Mouse (Mus musculus): ENCODE results near the gene Olfr549. TPM values are rescaled to one million over a fixed set of nuclear protein-coding genes. Genes with fewer than 3 reads are reported as not detected.

The Olfr549 gene
- polyA plus RNA-seq, 1 experiment, result not detected

GRCm38 (mm10) chr7:102566219-102566618 lies 16.5 kb downstream of the Olfr549 start:
- Histone ChIP-seq H3K4me2 (ENCODE audit: low read depth) (no peak overlapping the region), H3K27me3 (ENCODE audit: control insufficient read depth, insufficient read depth, insufficient read length) (no peaks in the 10 kb centered on the region), H3K4me3 (no peak overlapping the region), H3K36me3 (ENCODE audit: control insufficient read depth, insufficient read depth) (no peaks in the 10 kb centered on the region), H3ac (ENCODE audit: control insufficient read depth, insufficient read length) (no peak overlapping the region), H3K79me2 (ENCODE audit: control insufficient read depth, insufficient read depth) (no peaks in the 10 kb centered on the region)
- no peak for TF ChIP-seq SRF (IDR thresholded peaks at IDR 0.05; ENCODE audit: control insufficient read depth, insufficient read length, low read depth)
- TF ChIP-seq TCF12 (IDR thresholded peaks at IDR 0.05; ENCODE audit: insufficient read depth, poor library complexity, severe bottlenecking), result no peak
- no peak for TF ChIP-seq E2F4 (IDR thresholded peaks at IDR 0.05; ENCODE audit: insufficient read depth)
- no peak for TF ChIP-seq MYOG (IDR thresholded peaks at IDR 0.05; ENCODE audit: control insufficient read depth in 1 of 3, insufficient read depth in 1 of 3, insufficient read length in 2 of 3, low read depth in 2 of 3)
- no peak for TF ChIP-seq MAX (IDR thresholded peaks at IDR 0.05; ENCODE audit: low read depth)
- no peak for TF ChIP-seq POLR2AphosphoS2 (IDR thresholded peaks at IDR 0.05; ENCODE audit: insufficient read length, low read depth)
- TF ChIP-seq TCF3 (IDR thresholded peaks at IDR 0.05; ENCODE audit: insufficient read length, low read depth), result no peak
- no peak for TF ChIP-seq MYOD1 (IDR thresholded peaks at IDR 0.05; ENCODE audit: control insufficient read depth in 1 of 3, insufficient read length in 2 of 3, low read depth in 2 of 3)
- no peak for TF ChIP-seq REST (IDR thresholded peaks at IDR 0.05; ENCODE audit: insufficient read depth, insufficient read length)
- no peak for TF ChIP-seq USF1 (IDR thresholded peaks at IDR 0.05; ENCODE audit: low read depth)
- TF ChIP-seq CEBPB (IDR thresholded peaks at IDR 0.05; ENCODE audit: insufficient read depth, poor library complexity, severe bottlenecking), result no peak
- TF ChIP-seq POLR2A (IDR thresholded peaks at IDR 0.05; ENCODE audit: insufficient read length, low read depth), result no peak

- no peak within 1 kb of the TSS for H3K4me3 ChIP-seq
- H3K4me2 ChIP-seq (ENCODE audit: low read depth), result no peak within 1 kb of the TSS
- TF ChIP-seq POLR2AphosphoS2 (IDR thresholded peaks at IDR 0.05; ENCODE audit: insufficient read length, low read depth) (no peak), TCF12 (IDR thresholded peaks at IDR 0.05; ENCODE audit: insufficient read depth, poor library complexity, severe bottlenecking) (no peak), TCF3 (IDR thresholded peaks at IDR 0.05; ENCODE audit: insufficient read length, low read depth) (no peak), MAX (IDR thresholded peaks at IDR 0.05; ENCODE audit: low read depth) (no peak), E2F4 (IDR thresholded peaks at IDR 0.05; ENCODE audit: insufficient read depth) (no peak), CEBPB (IDR thresholded peaks at IDR 0.05; ENCODE audit: insufficient read depth, poor library complexity, severe bottlenecking) (no peak), MYOG (IDR thresholded peaks at IDR 0.05; ENCODE audit: control insufficient read depth in 1 of 3, insufficient read depth in 1 of 3, insufficient read length in 2 of 3, low read depth in 2 of 3) (no peak), USF1 (IDR thresholded peaks at IDR 0.05; ENCODE audit: low read depth) (no peak), MYOD1 (IDR thresholded peaks at IDR 0.05; ENCODE audit: control insufficient read depth in 1 of 3, insufficient read length in 2 of 3, low read depth in 2 of 3) (no peak), REST (IDR thresholded peaks at IDR 0.05; ENCODE audit: insufficient read depth, insufficient read length) (no peak), SRF (IDR thresholded peaks at IDR 0.05; ENCODE audit: control insufficient read depth, insufficient read length, low read depth) (no peak), POLR2A (IDR thresholded peaks at IDR 0.05; ENCODE audit: insufficient read length, low read depth) (no peak)
- no peaks in the 10 kb centered on the region for H3K79me2 ChIP-seq (ENCODE audit: control insufficient read depth, insufficient read depth)
- no peaks in the 10 kb centered on the region for H3K27me3 ChIP-seq (ENCODE audit: control insufficient read depth, insufficient read depth, insufficient read length)
- H3ac ChIP-seq (ENCODE audit: control insufficient read depth, insufficient read length), result no peak within 1 kb of the TSS
- no peaks in the 10 kb centered on the region for H3K36me3 ChIP-seq (ENCODE audit: control insufficient read depth, insufficient read depth)
Observed at GRCm38 (mm10) chr7:102571142-102571541, 21.5 kb downstream of the Olfr549 start, which contains the start of gene Olfr550. Gene Olfr550 (plus strand): TSS chr7:102571442.

GRCm38 (mm10) chr7:102573174-102573830 lies 23.6 kb downstream of the Olfr549 start:
- H3ac ChIP-seq (ENCODE audit: control insufficient read depth, insufficient read length), result no peak overlapping the region
- H3K4me3 ChIP-seq, result no peak overlapping the region
- H3K4me2 ChIP-seq (ENCODE audit: low read depth), result no peak overlapping the region
- no peak for TF ChIP-seq REST (IDR thresholded peaks at IDR 0.05; ENCODE audit: insufficient read depth, insufficient read length)
- no peak for TF ChIP-seq USF1 (IDR thresholded peaks at IDR 0.05; ENCODE audit: low read depth)
- TF ChIP-seq TCF12 (IDR thresholded peaks at IDR 0.05; ENCODE audit: insufficient read depth, poor library complexity, severe bottlenecking), result no peak
- TF ChIP-seq POLR2AphosphoS2 (IDR thresholded peaks at IDR 0.05; ENCODE audit: insufficient read length, low read depth), result no peak
- no peaks in the 10 kb centered on the region for H3K27me3 ChIP-seq (ENCODE audit: control insufficient read depth, insufficient read depth, insufficient read length)
- no peaks in the 10 kb centered on the region for H3K36me3 ChIP-seq (ENCODE audit: control insufficient read depth, insufficient read depth)
- H3K79me2 ChIP-seq (ENCODE audit: control insufficient read depth, insufficient read depth), result no peaks in the 10 kb centered on the region

- no peak overlapping the region for H3K4me2 ChIP-seq (ENCODE audit: low read depth)
Observed at GRCm38 (mm10) chr7:102575998-102576397, 26.3 kb downstream of the Olfr549 start.

GRCm38 (mm10) chr7:102591786-102592185 lies 42.1 kb downstream of the Olfr549 start, which contains the start of gene Olfr551:
Gene Olfr551 (minus strand): TSS chr7:102591886.
- Histone ChIP-seq H3ac (ENCODE audit: control insufficient read depth, insufficient read length) (no peak within 1 kb of the TSS), H3K27me3 (ENCODE audit: control insufficient read depth, insufficient read depth, insufficient read length) (no peaks in the 10 kb centered on the region), H3K79me2 (ENCODE audit: control insufficient read depth, insufficient read depth) (no peaks in the 10 kb centered on the region), H3K4me2 (ENCODE audit: low read depth) (no peak within 1 kb of the TSS), H3K4me3 (no peak within 1 kb of the TSS), H3K36me3 (ENCODE audit: control insufficient read depth, insufficient read depth) (no peaks in the 10 kb centered on the region)
- TF ChIP-seq POLR2A (IDR thresholded peaks at IDR 0.05; ENCODE audit: insufficient read length, low read depth), result no peak
- TF ChIP-seq E2F4 (IDR thresholded peaks at IDR 0.05; ENCODE audit: insufficient read depth), result no peak
- no peak for TF ChIP-seq MYOG (IDR thresholded peaks at IDR 0.05; ENCODE audit: control insufficient read depth in 1 of 3, insufficient read depth in 1 of 3, insufficient read length in 2 of 3, low read depth in 2 of 3)
- TF ChIP-seq MAX (IDR thresholded peaks at IDR 0.05; ENCODE audit: low read depth), result no peak
- TF ChIP-seq TCF12 (IDR thresholded peaks at IDR 0.05; ENCODE audit: insufficient read depth, poor library complexity, severe bottlenecking), result no peak
- no peak for TF ChIP-seq MYOD1 (IDR thresholded peaks at IDR 0.05; ENCODE audit: control insufficient read depth in 1 of 3, insufficient read length in 2 of 3, low read depth in 2 of 3)
- TF ChIP-seq POLR2AphosphoS2 (IDR thresholded peaks at IDR 0.05; ENCODE audit: insufficient read length, low read depth), result no peak
- TF ChIP-seq TCF3 (IDR thresholded peaks at IDR 0.05; ENCODE audit: insufficient read length, low read depth), result no peak
- no peak for TF ChIP-seq CEBPB (IDR thresholded peaks at IDR 0.05; ENCODE audit: insufficient read depth, poor library complexity, severe bottlenecking)
- TF ChIP-seq USF1 (IDR thresholded peaks at IDR 0.05; ENCODE audit: low read depth), result no peak
- TF ChIP-seq REST (IDR thresholded peaks at IDR 0.05; ENCODE audit: insufficient read depth, insufficient read length), result no peak
- TF ChIP-seq SRF (IDR thresholded peaks at IDR 0.05; ENCODE audit: control insufficient read depth, insufficient read length, low read depth), result no peak

More at GRCm38 (mm10) chr7:102575998-102576397, 26.3 kb downstream of the Olfr549 start:
- Histone ChIP-seq H3K27me3 (ENCODE audit: control insufficient read depth, insufficient read depth, insufficient read length) (no peaks in the 10 kb centered on the region), H3K79me2 (ENCODE audit: control insufficient read depth, insufficient read depth) (no peaks in the 10 kb centered on the region), H3K36me3 (ENCODE audit: control insufficient read depth, insufficient read depth) (no peaks in the 10 kb centered on the region), H3K4me3 (no peak overlapping the region), H3ac (ENCODE audit: control insufficient read depth, insufficient read length) (no peak overlapping the region)
- TF ChIP-seq E2F4 (IDR thresholded peaks at IDR 0.05; ENCODE audit: insufficient read depth), result no peak
